Mouse (Mus musculus) midbrain, embryonic 14.5 days (tissue): ENCODE results near the gene Atp5j. TPM values are rescaled to one million over a fixed set of nuclear protein-coding genes. Genes with fewer than 3 reads are reported as not detected.

Experiments
- ATAC-seq: fragments of 200-750 bp; cut with Nextera tagmentation; 2 replicates; pipeline ENCODE4 v1.8.0; 2017; ENCODE audit warnings: moderate number of reproducible peaks, moderate library complexity; ENCODE audit not compliant: low FRiP score, low TSS enrichment
- DNase-seq: peaks from one replicate; pipeline ENCODE4 v3.0.0-alpha.2; 2015
- H3K27ac ChIP-seq: fragments of 300-500 bp; sonication (generic); replicated peaks from 2 replicates; pipeline ENCODE4 v1.5.1; 2014; ENCODE audit warnings: mild to moderate bottlenecking, low read depth, low read length, moderate library complexity
- H3K27me3 ChIP-seq: fragments of 300-500 bp; sonication (generic); 2 replicates; pipeline ENCODE4 v1.6.1; 2014; ENCODE audit warnings: low read length, control low read depth, mixed read lengths; ENCODE audit not compliant: control insufficient read depth, insufficient read depth
- H3K36me3 ChIP-seq: fragments of 300-500 bp; sonication (generic); 2 replicates; pipeline ENCODE4 v1.6.1; 2014; ENCODE audit warnings: low read length, control low read depth; ENCODE audit not compliant: control insufficient read depth, insufficient read depth
- H3K4me1 ChIP-seq: fragments of 300-500 bp; sonication (generic); 2 replicates; pipeline ENCODE4 v1.6.1; 2014; ENCODE audit warnings: mild to moderate bottlenecking, antibody characterized with exemption, low read length, control low read depth; ENCODE audit not compliant: control insufficient read depth, insufficient read depth
- H3K4me2 ChIP-seq: fragments of 300-500 bp; sonication (generic); 2 replicates; pipeline ENCODE4 v1.6.1; 2014; ENCODE audit warnings: mild to moderate bottlenecking, low read length, moderate library complexity
- H3K4me3 ChIP-seq: fragments of 300-500 bp; sonication (generic); replicated peaks from 2 replicates; pipeline ENCODE4 v1.5.1; 2014; ENCODE audit warnings: low read depth, low read length
- H3K9ac ChIP-seq: fragments of 300-500 bp; sonication (generic); replicated peaks from 2 replicates; pipeline ENCODE4 v1.6.1; 2014; ENCODE audit warnings: mild to moderate bottlenecking, low read length, moderate library complexity
- H3K9me3 ChIP-seq: fragments of 300-500 bp; sonication (generic); 2 replicates; pipeline ENCODE4 v1.6.1; 2016; ENCODE audit warnings: low read length, control low read depth, mixed read lengths; ENCODE audit not compliant: control insufficient read depth
- WGBS: fragments of 180-500 bp; shearing (Covaris S2); extraction: QIAGEN DNeasy Blood & Tissue Kit; methylation state at CpG from one replicate; pipeline ENCODE4 v1.1.7; 2014; 5-methylcytosine and 5-hydroxymethylcytosine counted together
- polyA plus RNA-seq: library from polyadenylated mRNA; unstranded; fragments of >200 nt; fragmentation: Nextera tagmentation; extraction: Ambion mirVana; gene quantifications from 2 replicates; pipeline ENCODE4 v1.2.1, GENCODE M21; 2014

Gene Atp5j
- polyA plus RNA-seq, 1 experiment from 2014 or later, result 769 TPM

- Histone ChIP-seq H3K9ac (no peak overlapping the region), H3K36me3 (no peaks in the 10 kb centered on the region), H3K27me3 (no peaks in the 10 kb centered on the region), H3K4me1 (no peaks in the 10 kb centered on the region), H3K4me2 (no peak overlapping the region), H3K27ac (no peak overlapping the region), H3K9me3 (no peaks in the 10 kb centered on the region), H3K4me3 (no peak overlapping the region)
- 96% methylated on average over 1 of the region's 2 CpGs for WGBS
- DNase-seq, result no peak
- ATAC-seq, result no peak
Measured at GRCm38 (mm10) chr16:84800038-84800437, 35.4 kb downstream of the Atp5j start.

GRCm38 (mm10) chr16:84796678-84797077 lies 38.7 kb downstream of the Atp5j start:
- no peak overlapping the region for H3K4me3 ChIP-seq
- no peak for DNase-seq
- no peak overlapping the region for H3K27ac ChIP-seq
- no peaks in the 10 kb centered on the region for H3K4me1 ChIP-seq
- H3K4me2 ChIP-seq, result no peak overlapping the region
- H3K27me3 ChIP-seq, result no peaks in the 10 kb centered on the region
- WGBS, result 69% methylated on average over 9 of the region's 9 CpGs
- no peak for ATAC-seq
- no peak overlapping the region for H3K9ac ChIP-seq
- H3K9me3 ChIP-seq, result no peaks in the 10 kb centered on the region
- H3K36me3 ChIP-seq, result peaks cover 5% of the 10 kb centered on the region; the same call in 1 of the 2 replicates

- H3K36me3 ChIP-seq, result peaks cover 5% of the 10 kb centered on the region; the same call in 1 of the 2 replicates
- DNase-seq (no peak), ATAC-seq (no peak)
- H3K9ac ChIP-seq, result no peak overlapping the region
- 0 out of 2 replicates have a peak, but pooled peaks cover 3% of the 10 kb centered on the region for H3K9me3 ChIP-seq
- H3K4me3 ChIP-seq, result no peak overlapping the region
- H3K27me3 ChIP-seq, result no peaks in the 10 kb centered on the region
- WGBS, result 67% methylated on average over 3 of the region's 3 CpGs
- no peak overlapping the region for H3K4me2 ChIP-seq
- H3K27ac ChIP-seq, result no peak overlapping the region
- H3K4me1 ChIP-seq, result no peaks in the 10 kb centered on the region
Measured at GRCm38 (mm10) chr16:84795337-84795736, 40.1 kb downstream of the Atp5j start.

GRCm38 (mm10) chr16:84793401-84793800 lies 42.0 kb downstream of the Atp5j start:
- no peak for ATAC-seq
- WGBS, result 94% methylated on average over 14 of the region's 14 CpGs
- no peak overlapping the region for H3K27ac ChIP-seq
- no peak overlapping the region for H3K9ac ChIP-seq
- no peak for DNase-seq
- H3K27me3 ChIP-seq, result no peaks in the 10 kb centered on the region
- 0 out of 2 replicates have a peak, but pooled peaks cover 3% of the 10 kb centered on the region for H3K9me3 ChIP-seq
- H3K4me2 ChIP-seq, result no peak overlapping the region
- peaks cover 5% of the 10 kb centered on the region; the same call in 1 of the 2 replicates for H3K36me3 ChIP-seq
- H3K4me1 ChIP-seq, result no peaks in the 10 kb centered on the region
- H3K4me3 ChIP-seq, result no peak overlapping the region

- Histone ChIP-seq H3K4me3 (no peak overlapping the region), H3K36me3 (peaks cover 5% of the 10 kb centered on the region; the same call in 1 of the 2 replicates), H3K4me2 (no peak overlapping the region), H3K9ac (no peak overlapping the region), H3K27ac (no peak overlapping the region), H3K27me3 (no peaks in the 10 kb centered on the region), H3K9me3 (0 out of 2 replicates have a peak, but pooled peaks cover 3% of the 10 kb centered on the region), H3K4me1 (no peaks in the 10 kb centered on the region)
- 94% methylated on average over 2 of the region's 2 CpGs for WGBS
- DNase-seq (no peak), ATAC-seq (no peak)
Measured at GRCm38 (mm10) chr16:84790595-84791165, 44.7 kb downstream of the Atp5j start.

GRCm38 (mm10) chr16:84784966-84785365 lies 50.5 kb downstream of the Atp5j start:
- ATAC-seq, result no peak
- WGBS, result 14% methylated on average over 7 of the region's 7 CpGs

GRCm38 (mm10) chr16:84783279-84783678 lies 52.1 kb downstream of the Atp5j start:
- ATAC-seq (no peak), DNase-seq (no peak)
- Histone ChIP-seq H3K4me2 (no peak overlapping the region), H3K36me3 (peaks cover 6% of the 10 kb centered on the region; the same call in 1 of the 2 replicates), H3K27ac (no peak overlapping the region), H3K9ac (no peak overlapping the region), H3K4me3 (no peak overlapping the region), H3K27me3 (no peaks in the 10 kb centered on the region), H3K9me3 (no peaks in the 10 kb centered on the region), H3K4me1 (peaks cover 4% of the 10 kb centered on the region; the same call in 1 of the 2 replicates)
- 51% methylated on average over 2 of the region's 2 CpGs for WGBS

More at GRCm38 (mm10) chr16:84784966-84785365, 50.5 kb downstream of the Atp5j start:
- H3K4me1 ChIP-seq, result peaks cover 4% of the 10 kb centered on the region; the same call in 1 of the 2 replicates
- no peaks in the 10 kb centered on the region for H3K9me3 ChIP-seq
- no peaks in the 10 kb centered on the region for H3K27me3 ChIP-seq
- no peaks in the 10 kb centered on the region for H3K36me3 ChIP-seq
- no peak for DNase-seq
- no peak overlapping the region for H3K4me3 ChIP-seq
- no peak overlapping the region for H3K27ac ChIP-seq
- no peak overlapping the region for H3K9ac ChIP-seq
- no peak overlapping the region for H3K4me2 ChIP-seq

GRCm38 (mm10) chr16:84779718-84780117 lies 55.7 kb downstream of the Atp5j start:
- 92% methylated on average over 5 of the region's 5 CpGs for WGBS
- no peak overlapping the region for H3K4me3 ChIP-seq
- no peaks in the 10 kb centered on the region; the same call in 1 of the 2 replicates for H3K4me1 ChIP-seq
- no peaks in the 10 kb centered on the region for H3K27me3 ChIP-seq
- no peak overlapping the region for H3K27ac ChIP-seq
- H3K4me2 ChIP-seq, result no peak overlapping the region
- ATAC-seq, result no peak
- H3K9ac ChIP-seq, result no peak overlapping the region
- no peaks in the 10 kb centered on the region for H3K9me3 ChIP-seq
- H3K36me3 ChIP-seq, result peaks cover 6% of the 10 kb centered on the region; the same call in 1 of the 2 replicates
- no peak for DNase-seq
